Mouse (Mus musculus) mouse embryonic stem cell (cell line): ENCODE measurements at regions not wholly inside any gene's neighbourhood (a gene's known extent, or its start where the extent isn't known, plus 50 kb on each side); places are given as distances from the start of the nearest gene placed in this dataset.
"Not testable (repeated sequence)": the region's sequence is repeated elsewhere in the genome, so short reads cannot be mapped to it uniquely, and the experiment has no call there.

Experiments used
- in situ Hi-C, 2 experiments: fragments of 300-500 bp; cut with MboI; formaldehyde crosslinking; loops; 1 replicate in 1 of 2; 3 replicates in 1 of 2; pipeline ENCODE4 v1.14.3; 2019 to 2020; ENCODE audit warnings: low sequenced_read_pairs in 2 of 2, low pct_unique_long_range_greater_than_20kb in 1 of 2, mixed read lengths in 1 of 2; ENCODE audit not compliant: unreplicated experiment in 1 of 2

DNA sequence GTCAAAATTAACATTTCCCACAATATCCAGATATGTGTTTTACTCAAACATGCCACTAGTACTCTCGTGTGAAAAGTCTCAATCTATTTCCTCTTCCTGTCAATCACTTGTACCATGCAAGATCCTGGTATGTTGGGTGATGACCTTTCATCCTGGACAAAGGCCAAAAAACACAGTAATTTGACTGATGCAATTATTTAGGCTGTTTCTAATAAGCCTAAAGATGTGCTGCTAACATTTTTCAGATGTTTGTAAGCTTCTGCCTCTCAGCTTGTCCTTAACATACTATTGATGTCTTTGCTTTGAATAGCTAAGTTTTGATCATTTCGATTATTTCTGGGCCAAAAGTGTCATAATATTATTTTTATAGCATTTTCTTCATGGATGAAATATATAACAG is 418.4 kb upstream of the Arrdc4 start:
- in situ Hi-C loops = no loop called here

DNA sequence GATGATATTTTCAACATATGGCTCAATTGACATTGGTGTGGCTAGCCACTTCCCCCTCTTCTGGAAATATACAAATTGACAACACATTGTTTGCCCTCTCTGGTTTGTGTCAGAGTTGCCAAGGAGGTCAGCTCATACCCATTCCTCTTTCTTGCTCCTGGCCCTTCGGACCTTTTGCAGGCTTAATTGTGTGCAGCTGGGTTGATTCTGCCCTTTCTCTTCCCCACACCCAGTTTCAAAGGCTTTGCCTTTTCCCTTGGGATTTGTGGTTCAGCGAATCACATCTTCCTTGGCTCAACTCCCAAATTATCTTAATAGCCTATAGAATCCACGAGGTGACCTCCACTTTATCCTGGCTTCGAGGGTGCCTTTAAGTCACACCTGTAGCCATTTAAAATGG is 412.9 kb upstream of the Arrdc4 start:
- in situ Hi-C loops = no loop called here

DNA sequence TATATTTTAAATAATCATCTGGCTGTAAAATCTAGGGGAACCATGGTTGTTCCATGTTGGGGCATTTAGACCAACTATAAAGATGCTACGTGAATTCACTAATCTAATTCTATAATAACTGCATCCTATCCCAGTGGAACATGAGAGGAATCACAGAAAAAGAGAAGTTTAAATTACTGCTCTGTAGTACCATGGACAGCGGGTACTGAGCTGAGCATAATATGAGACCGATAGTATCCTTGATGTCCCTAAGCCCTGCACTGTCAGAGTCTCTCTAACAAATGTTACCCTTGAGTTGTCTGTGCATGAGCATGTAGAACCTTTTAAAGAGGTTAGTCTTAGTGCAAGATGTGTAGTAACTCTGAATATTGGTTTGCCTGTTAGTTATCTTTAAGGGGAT is 393.3 kb upstream of the Arrdc4 start:
- in situ Hi-C loops = no loop called here

- in situ Hi-C loops = no loop called here
These were observed 384.4 kb upstream of the Arrdc4 start for GRCm38 (mm10) chr7:69133441-69133840.

DNA sequence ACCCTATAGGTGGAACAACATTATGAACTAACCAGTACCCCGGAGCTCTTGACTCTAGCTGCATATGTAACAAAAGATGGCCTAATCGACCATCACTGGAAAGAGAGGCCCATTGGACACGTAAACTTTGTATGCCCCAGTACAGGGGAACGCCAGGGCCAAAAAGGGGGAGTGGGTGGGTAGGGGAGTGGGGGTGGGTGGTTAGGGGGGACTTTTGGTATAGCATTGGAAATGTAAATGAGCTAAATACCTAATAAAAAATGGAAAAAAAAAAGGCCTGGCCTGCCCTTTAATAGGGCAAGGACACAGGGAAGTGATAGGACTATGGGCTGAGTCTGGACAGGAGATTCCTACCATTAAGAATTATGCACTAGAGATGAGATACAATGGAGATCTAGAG is 352.7 kb upstream of the Arrdc4 start:
- in situ Hi-C loops = not testable (repeated sequence)

DNA sequence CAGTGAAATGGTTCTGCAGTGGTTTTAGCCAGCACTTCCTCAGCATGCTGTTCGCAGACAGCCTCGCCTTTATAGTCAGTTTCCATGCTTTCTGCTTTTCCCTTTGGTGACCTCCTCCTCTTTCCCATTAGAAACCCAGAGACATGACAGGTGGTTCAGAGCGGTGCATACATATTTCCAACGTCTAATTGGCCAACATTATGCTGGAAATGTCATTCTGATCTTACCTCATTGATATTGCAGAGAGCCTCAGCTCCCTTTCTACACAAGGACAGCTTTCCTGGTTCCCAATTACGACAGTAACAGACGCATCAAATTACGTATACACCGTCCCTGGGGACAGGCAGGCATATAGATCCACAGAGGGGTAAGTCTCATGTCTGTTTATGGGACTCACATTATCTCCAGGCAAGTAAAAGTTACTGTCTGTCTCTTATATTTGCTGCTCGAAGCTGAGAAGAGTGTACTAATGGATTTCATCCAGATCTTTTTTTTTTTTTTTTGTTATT is 348.6 kb upstream of the Arrdc4 start:
- in situ Hi-C loops = no loop called here

DNA sequence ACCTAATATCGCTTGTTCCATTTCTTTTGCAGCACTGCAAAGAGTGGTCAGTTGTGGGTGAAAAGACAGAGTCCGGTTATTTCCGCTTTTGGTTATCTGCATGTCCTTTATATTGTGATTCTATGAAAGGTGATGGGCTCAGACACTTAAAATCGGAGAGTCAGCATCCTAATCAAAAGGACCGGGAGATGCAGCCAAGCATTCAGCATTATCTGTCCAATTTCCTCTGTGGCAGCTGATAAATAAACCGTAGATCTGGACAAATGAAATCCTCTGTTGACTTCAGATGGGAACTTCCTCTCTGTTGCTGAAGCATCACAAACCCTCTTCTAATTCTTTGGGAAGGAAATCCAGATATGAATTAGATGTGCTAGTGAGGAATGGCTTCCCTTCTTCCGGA is 325.7 kb upstream of the Arrdc4 start:
- in situ Hi-C loops = no loop called here

DNA sequence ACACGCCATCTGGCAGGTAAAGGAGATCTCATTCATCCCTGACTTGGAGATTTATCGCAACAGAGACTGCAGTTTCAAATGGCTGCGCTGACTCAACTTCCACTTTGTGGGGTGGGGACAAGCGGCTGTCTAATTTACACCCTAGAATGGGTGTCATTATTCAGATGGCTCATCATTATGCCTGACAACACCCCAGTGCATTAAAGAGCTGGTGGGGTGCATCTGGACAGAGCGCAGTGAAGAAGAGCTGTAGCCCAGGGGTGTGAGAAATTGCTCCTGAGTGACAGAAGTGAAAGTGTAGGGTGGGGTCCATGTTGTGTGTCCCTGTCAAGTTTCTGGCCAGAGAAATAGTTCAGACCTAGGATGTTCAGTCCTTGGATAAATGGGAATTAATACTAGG is 314.0 kb upstream of the Arrdc4 start:
- in situ Hi-C loops = no loop called here

DNA sequence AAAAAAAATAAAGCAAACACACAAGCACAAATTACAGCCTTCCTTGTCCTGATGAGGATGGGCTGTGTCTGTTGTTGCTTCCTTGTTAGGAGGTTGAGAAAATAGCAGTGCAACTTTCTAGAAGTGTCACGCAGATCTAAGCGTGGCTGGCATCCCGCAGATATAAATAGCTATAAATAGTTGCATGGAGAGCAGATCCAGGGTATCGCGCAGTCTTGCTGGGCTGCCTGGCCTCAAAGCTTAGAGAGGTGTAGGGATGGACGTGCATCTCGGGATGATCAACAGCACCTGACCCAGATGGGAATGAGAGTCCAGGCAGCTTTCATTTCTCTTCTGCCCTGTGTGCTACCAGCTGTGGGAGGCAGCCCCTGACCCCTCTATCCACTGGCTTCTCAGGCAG is 313.5 kb upstream of the Arrdc4 start:
- in situ Hi-C loops = no loop called here

DNA sequence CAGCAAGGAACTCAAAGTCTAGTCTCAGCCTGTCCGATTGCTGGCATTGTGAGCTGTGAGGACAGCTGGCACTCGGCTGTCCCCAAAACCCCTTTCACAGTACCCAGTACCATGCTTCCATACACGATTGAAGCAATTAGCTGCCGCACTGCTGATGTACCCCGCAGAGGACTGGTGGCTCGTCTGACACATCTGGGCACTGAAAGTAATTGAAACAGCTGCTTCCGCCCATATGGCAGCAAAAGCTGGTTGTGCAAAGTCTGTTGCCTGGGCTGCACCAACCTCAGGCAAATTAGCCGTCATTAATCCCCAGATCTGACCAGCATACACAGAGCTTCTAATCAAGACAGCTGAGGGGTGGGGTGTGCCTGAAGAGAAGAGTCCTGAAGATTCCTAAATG is 313.1 kb upstream of the Arrdc4 start:
- in situ Hi-C loops = no loop called here

DNA sequence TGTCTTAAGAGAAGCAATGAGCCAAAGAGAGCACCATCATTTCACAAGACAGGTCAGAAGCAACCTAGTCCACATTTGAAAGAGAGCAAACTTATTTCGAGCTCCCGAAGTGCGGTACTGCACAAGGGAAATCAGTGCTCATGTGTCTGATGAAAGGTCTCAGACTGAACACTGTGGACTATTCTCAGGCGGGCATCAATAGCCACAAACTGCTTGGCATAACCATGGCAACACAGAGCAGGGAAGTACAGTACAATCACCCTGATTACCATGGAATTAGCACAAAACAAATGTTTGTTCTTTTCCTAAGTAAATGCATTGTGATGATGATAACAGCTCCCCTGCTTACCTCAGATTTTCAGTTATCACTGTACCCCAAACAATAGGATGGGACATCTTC is 312.2 kb upstream of the Arrdc4 start:
- in situ Hi-C loops = no loop called here

- in situ Hi-C loops = no loop called here
These were observed 267.5 kb upstream of the Arrdc4 start for GRCm38 (mm10) chr7:69016575-69016974.

GRCm38 (mm10) chr7:69015047-69015446 is 266.0 kb upstream of the Arrdc4 start:
- in situ Hi-C loops = no loop called here

DNA sequence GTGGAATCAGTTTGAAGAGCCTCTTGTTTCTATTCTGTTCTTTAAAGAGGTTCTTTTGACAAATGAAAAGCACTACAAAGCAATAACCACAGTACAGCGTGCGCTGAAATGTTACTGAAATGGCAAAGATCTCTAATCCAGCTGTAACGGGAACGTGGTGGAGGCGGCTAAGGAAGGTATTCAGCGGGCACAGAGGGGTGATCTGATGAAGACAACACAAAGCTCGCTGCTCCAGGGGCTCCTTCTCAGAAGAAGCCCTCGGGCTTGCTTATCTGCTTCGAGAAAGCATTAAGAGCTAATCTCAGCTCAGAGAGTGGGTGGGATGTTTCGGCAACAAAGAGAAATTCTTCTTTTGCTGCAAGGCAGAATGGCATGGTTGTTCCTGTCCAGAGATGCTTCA is 258.2 kb upstream of the Arrdc4 start:
- in situ Hi-C loops = no loop called here

GRCm38 (mm10) chr7:68988061-68988460 is 239.0 kb upstream of the Arrdc4 start:
- in situ Hi-C loops = no loop called here

- in situ Hi-C loops = no loop called here
These were observed 234.9 kb upstream of the Arrdc4 start for GRCm38 (mm10) chr7:68983937-68984336.

DNA sequence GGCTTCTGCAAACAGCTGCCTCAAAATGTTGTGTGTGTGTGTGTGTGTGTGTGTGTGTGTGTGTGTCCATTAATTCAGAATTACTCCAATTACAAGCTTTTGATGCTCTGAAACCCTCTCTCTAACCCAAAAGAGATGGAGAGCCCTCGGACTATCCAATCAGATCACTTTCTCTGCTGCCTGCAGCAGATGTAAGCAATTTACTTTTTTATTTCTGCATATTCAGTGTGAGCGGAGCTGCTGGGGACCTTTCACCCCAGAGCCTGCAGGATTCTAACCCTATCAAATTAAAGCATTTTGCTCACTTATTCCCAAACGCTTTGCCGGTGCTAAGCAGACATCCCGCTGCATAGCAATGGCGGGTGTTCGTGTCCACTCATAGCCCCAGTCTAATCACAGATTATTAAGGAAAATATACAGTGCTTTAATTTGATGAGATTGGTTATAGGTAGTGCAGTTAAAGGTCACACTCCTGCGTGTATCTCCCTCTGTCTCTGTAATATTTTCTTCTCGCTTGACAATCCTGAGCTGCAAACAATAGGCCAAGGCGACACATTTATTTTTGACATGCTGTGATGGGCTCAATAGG is 234.0 kb upstream of the Arrdc4 start:
- in situ Hi-C loops = no loop called here

- in situ Hi-C loops = no loop called here
These were observed 229.5 kb upstream of the Arrdc4 start for GRCm38 (mm10) chr7:68978576-68978975.

- in situ Hi-C loops = no loop called here
These were observed 228.0 kb upstream of the Arrdc4 start for GRCm38 (mm10) chr7:68976813-68977752.

GRCm38 (mm10) chr7:68975956-68976355 is 226.9 kb upstream of the Arrdc4 start:
- in situ Hi-C loops = no loop called here
